Mouse (Mus musculus): ENCODE results near the gene D130040H23Rik. TPM values are rescaled to one million over a fixed set of nuclear protein-coding genes. Genes with fewer than 3 reads are reported as not detected.

The D130040H23Rik gene
- 7.4 and 11.1 TPM in 2 replicates for polyA plus RNA-seq (2012; rRNA removed)

GRCm38 (mm10) chr8:69270386-69271202, at the start of gene D130040H23Rik:
TSS of gene D130040H23Rik (plus strand) at chr8:69271080.

Other genes with a start within 250 kb of the D130040H23Rik start
- 11.1 and 11.4 TPM in 2 replicates for gene Zfp930, start 62.0 kb upstream of the D130040H23Rik start, polyA plus RNA-seq (2012; rRNA removed)
- gene Gm9495, start 182.5 kb downstream of the D130040H23Rik start, polyA plus RNA-seq (2012; rRNA removed): 0.11 TPM in 1 of 2 replicates, not detected in the other

Data from central nervous system, embryonic 14 days (tissue).